Mouse (Mus musculus): ENCODE data around the gene Tceal9.
"Not testable (repeated sequence)": the region's sequence is repeated elsewhere in the genome, so short reads cannot be mapped to it uniquely, and the experiment has no call there.

The Tceal9 gene

DNA sequence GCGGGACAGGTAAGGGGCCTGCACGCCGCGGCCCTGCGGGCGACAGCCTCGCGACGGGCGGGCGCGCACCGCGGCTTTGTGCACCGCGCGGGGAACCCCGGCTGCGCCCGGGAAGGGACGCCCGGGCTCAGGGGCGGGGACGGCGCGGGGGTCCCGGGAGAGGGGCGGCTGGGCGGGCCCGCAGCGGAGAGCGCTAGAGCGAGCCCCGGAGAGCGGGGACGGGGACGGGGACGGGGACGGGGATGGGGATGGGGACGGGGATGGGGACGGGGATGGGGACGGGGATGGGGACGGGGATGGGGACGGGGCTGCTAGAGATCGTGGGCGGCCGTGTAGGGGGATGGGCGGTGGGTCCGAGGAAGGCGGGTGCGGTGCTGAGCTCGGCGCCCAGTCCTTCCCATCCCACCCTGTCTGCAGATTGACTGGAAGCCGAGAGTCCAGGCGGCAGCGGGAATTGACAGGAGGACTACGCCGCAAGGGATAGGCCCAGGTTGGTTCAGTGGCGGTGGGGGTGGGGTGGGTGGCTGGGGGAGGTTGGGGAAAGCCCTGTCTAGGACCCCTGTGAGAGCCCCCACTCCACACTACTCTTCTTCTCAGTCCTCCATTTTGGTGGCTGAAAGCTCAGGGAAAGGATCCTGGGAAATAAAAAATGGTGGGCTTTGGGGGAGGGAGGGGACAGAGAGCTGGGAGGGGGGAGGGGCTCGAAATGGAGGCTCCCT lies 25.7 kb downstream of the Tceal9 start:
- DNase-seq (ENCODE audit: low spot score) = not testable (repeated sequence)

DNA sequence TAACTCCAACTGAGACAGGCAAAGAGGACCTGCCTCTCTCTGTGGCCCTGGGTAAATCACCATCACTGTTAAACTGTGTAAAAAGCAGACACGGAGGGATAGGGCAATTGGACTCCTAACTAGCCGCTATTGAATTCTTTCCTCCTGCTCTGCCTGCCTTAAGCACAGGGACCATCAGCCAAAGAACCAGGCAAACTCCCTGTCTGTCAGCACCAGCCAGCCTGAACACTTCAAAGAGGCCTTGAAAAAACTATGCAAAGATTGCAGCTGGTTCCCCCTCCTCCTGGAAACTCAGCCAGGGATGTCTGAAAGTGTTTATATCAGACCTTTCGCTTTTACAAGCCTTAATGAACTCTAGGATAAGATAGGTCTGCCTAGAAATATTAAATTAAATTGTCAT lies 29.7 kb downstream of the Tceal9 start:
- no peak for DNase-seq (ENCODE audit: low spot score)

DNA sequence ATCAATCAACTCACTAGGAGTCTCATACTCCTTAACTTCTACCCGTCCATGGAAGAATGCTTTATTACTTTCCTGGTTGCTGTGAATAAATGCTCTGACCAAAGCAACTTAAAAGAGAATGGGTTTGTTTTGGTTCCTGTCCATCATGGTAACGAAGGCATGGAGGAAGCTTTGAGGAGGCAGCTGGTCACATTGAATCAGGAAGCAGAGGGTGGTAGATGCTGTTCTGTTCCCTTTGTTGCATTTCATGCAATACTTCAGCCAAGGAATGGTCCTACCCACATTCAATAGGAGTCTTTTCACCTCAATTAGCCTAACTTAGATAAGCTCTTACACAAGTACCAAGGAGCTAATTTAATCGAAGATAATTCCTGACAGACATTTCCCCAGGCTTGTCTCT lies 30.5 kb downstream of the Tceal9 start:
- DNase-seq (ENCODE audit: low spot score) = no peak

DNA sequence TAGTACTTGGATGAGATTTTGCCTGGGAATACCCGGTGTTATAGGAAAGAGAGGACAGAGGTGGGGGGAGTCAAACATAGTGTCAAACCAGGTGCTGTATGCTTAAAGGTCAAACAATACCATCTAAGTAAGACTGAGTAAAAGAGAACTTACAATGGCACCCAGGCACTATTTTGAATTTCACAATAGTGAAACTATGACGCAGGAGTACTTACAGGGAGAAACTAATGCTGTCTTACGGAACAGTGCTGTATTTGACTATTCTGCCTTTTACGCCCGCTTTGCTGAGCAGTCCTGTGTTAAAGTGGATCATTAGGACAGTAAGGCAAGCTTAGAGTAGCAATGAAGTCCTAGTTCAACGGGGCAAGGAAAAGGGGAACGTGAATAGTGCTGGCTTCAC lies 32.7 kb downstream of the Tceal9 start:
- DNase-seq (ENCODE audit: low spot score) = no peak

DNA sequence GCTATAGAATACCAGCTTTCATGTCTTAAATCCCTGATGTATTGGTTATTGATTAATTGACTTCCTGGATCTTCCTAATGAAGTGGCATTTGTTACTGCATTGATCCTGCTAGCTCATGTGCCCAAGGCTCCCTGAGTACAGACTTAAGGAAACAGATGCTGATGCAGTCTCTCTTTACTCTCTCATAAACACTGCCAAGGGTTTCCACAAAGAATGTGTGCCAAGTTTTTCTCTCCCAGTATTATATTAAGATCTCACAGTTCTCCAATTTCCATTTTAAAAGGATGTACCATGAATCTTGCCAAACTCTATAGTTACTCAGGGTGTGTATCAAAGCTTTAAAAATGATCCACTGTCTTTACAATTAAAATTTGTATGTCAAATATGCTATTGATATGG lies 33.5 kb downstream of the Tceal9 start:
- no peak for DNase-seq (ENCODE audit: low spot score)

DNA sequence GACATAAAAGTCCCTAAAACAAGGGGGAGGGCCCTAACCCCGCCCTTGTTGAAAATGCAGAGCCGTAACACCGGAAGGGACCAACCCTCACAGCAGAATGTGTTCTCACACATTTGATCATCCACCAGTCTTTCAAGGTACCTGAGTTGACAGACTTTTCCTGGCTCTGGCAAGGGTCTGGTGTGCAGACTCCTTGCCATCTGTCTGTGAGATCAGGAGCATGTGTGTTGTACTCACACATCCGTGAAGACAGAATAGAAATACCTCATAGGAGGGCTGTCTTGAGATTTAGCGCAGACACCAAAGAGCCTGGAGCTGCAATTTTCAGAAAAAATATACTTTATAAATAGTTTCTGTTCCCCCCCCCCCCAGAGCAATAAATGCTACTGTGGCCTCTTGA lies 34.5 kb downstream of the Tceal9 start:
- no peak for DNase-seq (ENCODE audit: low spot score)

DNA sequence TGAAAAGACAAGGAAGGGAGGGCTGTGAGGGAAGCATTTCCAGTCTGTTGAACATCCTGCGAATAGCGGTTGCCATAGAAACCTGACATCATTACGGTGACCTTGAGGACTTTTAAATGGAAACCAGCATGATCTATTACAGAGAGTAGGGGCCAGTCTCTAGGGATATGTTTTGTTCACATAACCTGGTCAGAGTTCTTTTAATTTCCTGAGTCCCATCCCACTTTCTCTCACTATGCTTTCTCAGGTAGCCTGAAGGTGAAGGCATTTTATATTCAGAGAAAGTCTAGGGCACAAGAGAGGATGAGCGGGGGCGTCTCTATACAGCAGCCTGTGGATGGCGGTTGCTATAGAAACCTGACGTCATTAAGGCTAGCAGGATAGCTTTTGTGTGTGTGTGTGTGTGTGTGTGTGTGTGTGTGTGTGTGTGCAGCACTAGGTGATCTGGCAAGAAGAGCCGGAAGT lies 46.0 kb downstream of the Tceal9 start:
- no peak for DNase-seq (ENCODE audit: low spot score)
